In the genomic region with DNA sequence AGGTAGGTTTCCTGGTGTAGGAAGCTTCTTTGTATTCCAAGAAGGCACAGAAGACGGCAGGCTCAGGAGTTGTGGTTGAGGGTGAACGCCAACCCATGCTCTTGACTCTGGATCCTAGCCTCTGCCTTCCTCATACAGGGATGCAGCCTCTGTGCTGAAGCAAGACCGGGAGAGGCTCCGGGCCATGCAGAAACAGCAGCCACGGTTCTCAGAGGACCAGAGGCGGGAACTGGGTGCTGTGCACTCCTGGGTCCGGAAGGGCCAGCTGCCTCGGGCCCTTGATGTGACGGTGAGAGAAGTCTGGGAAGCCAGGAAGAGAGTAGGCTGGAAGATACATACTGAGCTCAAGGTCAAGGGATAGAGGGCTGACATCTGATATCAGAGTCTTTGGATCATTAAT, we compare ENCODE assay signal across 31 mouse cellular contexts. TPM values are rescaled to one million over a fixed set of nuclear protein-coding genes. Genes with fewer than 3 reads are reported as not detected.
DNase-seq lines count a peak whose midpoint lies in the region; ATAC-seq lines count a peak whose summit lies in the region.
"Had no signal": no experiment of that assay in that cellular context is flagged by ENCODE, and none has a peak within 500 bp of the region (broad histone marks: within the 10 kb centered on the region; RNA-seq: fewer than 3 reads in every experiment).

No protein-coding gene starts in this region.

- no peak overlapping the region for H3K4me3 ChIP-seq in heart, embryonic 11.5 days (ENCODE audit: low read depth, low read length)
- H3K4me3 ChIP-seq: embryonic facial prominence, embryonic 13.5 days; erythroblast, embryonic 14.5 days; heart, embryonic 12.5 days; heart, embryonic 15.5 days; hindbrain, embryonic 10.5 days; hindbrain, embryonic 13.5 days; intestine, embryonic 15.5 days had no signal

- DNase-seq in cerebellum, adult 11 months: peak; percentile 11
- no peak for DNase-seq in cerebellum, adult 18-20 months
- DNase-seq in heart, adult 11 months: peak; percentile 89
- peak; percentile 7 for DNase-seq in thymus, postnatal 4 days
- DNase-seq in thymus, postnatal 10 days (ENCODE audit: low spot score in 2 of 2): no peak
- DNase-seq in layer of hippocampus, postnatal 10 days (ENCODE audit: low spot score in 2 of 2): no peak
- DNase-seq: adrenal gland, postnatal 10 days; adrenal gland, postnatal 36 days; cerebellum, postnatal 10 days; cerebellum, postnatal 36 days; embryo, embryonic 11 days; forebrain, postnatal 0 days; gastrocnemius, postnatal 36 days; heart, postnatal 10 days had no signal

- WGBS in heart, embryonic 11.5 days (ENCODE audit: insufficient replicate concordance): 88% methylated on average over 9 of the region's 9 CpGs

- no peak overlapping the region for H3K9ac ChIP-seq in heart, embryonic 11.5 days (ENCODE audit: low read depth, low read length)
- H3K9ac ChIP-seq: embryonic facial prominence, embryonic 13.5 days; forebrain, postnatal 0 days; heart, embryonic 12.5 days; heart, embryonic 15.5 days; hindbrain, embryonic 13.5 days; intestine, embryonic 15.5 days had no signal

- H3K27me3 ChIP-seq in heart, embryonic 11.5 days (ENCODE audit: control insufficient read depth, insufficient read depth, low read length): 0 out of 2 replicates have a peak, but pooled peaks cover 2% of the 10 kb centered on the region
- H3K27me3 ChIP-seq: heart, embryonic 12.5 days; heart, embryonic 15.5 days; intestine, embryonic 15.5 days had no signal

- H3K4me1 ChIP-seq in heart, embryonic 11.5 days (ENCODE audit: control insufficient read depth, insufficient read depth, low read length): peaks cover 11% of the 10 kb centered on the region

- no peak overlapping the region for H3K27ac ChIP-seq in heart, embryonic 11.5 days (ENCODE audit: low read depth, low read length)
- H3K27ac ChIP-seq: embryonic facial prominence, embryonic 10.5 days; embryonic facial prominence, embryonic 13.5 days; heart, embryonic 15.5 days; hindbrain, embryonic 10.5 days; hindbrain, embryonic 13.5 days; intestine, embryonic 15.5 days had no signal

- H3K36me3 ChIP-seq in heart, embryonic 11.5 days (ENCODE audit: control insufficient read depth, insufficient read depth, low read length): peaks cover 33% of the 10 kb centered on the region

- H3K4me2 ChIP-seq in heart, embryonic 11.5 days: no peak overlapping the region
- H3K4me2 ChIP-seq: embryonic facial prominence, embryonic 13.5 days; heart, embryonic 12.5 days; heart, embryonic 15.5 days; hindbrain, embryonic 13.5 days; intestine, embryonic 15.5 days had no signal

- no peak for ATAC-seq in heart, embryonic 11.5 days (replicated peaks; ENCODE audit: insufficient number of reproducible peaks, low FRiP score, low TSS enrichment)
- ATAC-seq: CD4-positive, CD25-positive, alpha-beta regulatory T cell, adult 4 months; forebrain, embryonic 14.5 days; forebrain, postnatal 0 days; hindbrain, embryonic 16.5 days; intestine, embryonic 15.5 days had no signal

- H3K9me3 ChIP-seq in heart, embryonic 11.5 days (replicated peaks; ENCODE audit: control insufficient read depth, low read length): no peaks in the 10 kb centered on the region
- H3K9me3 ChIP-seq: embryonic facial prominence, embryonic 10.5 days; embryonic facial prominence, embryonic 13.5 days; heart, embryonic 12.5 days; heart, embryonic 15.5 days; hindbrain, embryonic 10.5 days; hindbrain, embryonic 13.5 days; intestine, embryonic 15.5 days had no signal

RNA-seq across cellular contexts. Expression of a gene that starts 12.0 kb away (rescaled TPM):
- 0.35 and 0.64 TPM in 2 replicates for polyA plus RNA-seq in heart, embryonic 11.5 days (2014; fragmentation: Nextera tagmentation; extraction: Ambion mirVana)
- total RNA-seq in layer of hippocampus, postnatal 10 days (2021): under 1 TPM; 0.54 to 0.96 TPM
- total RNA-seq: gastrocnemius, adult 8-10 months; gastrocnemius, postnatal 36 days; granulocyte monocyte progenitor cell, adult 5-6 weeks; heart, postnatal 36 days had no signal
- polyA plus RNA-seq: CD4-positive, CD25-positive, alpha-beta regulatory T cell, adult 4 months had no signal

RNA-seq across cellular contexts. Expression of a gene that starts 13.2 kb away (rescaled TPM):
- 6.2 and 6.3 TPM in 2 replicates for polyA plus RNA-seq in heart, embryonic 11.5 days (2014; fragmentation: Nextera tagmentation; extraction: Ambion mirVana)
- 10 to 100 TPM; 54.4 to 67.2 TPM for total RNA-seq in layer of hippocampus, postnatal 10 days (2021)

RNA-seq across cellular contexts. Expression of a gene that starts 14.2 kb away (rescaled TPM):
- polyA plus RNA-seq in heart, embryonic 11.5 days (2014; fragmentation: Nextera tagmentation; extraction: Ambion mirVana): 0.32 and 0.49 TPM in 2 replicates
- under 1 TPM; 0.59 to 0.89 TPM for total RNA-seq in layer of hippocampus, postnatal 10 days (2021)
- total RNA-seq: gastrocnemius, postnatal 36 days; granulocyte monocyte progenitor cell, adult 5-6 weeks had no signal
- polyA plus RNA-seq: CD4-positive, CD25-positive, alpha-beta regulatory T cell, adult 4 months; erythroblast, embryonic 14.5 days had no signal

RNA-seq across cellular contexts. Expression of a gene that starts 17.5 kb away (rescaled TPM):
- polyA plus RNA-seq in heart, embryonic 11.5 days (2014; fragmentation: Nextera tagmentation; extraction: Ambion mirVana): 0.37 and 0.39 TPM in 2 replicates
- total RNA-seq in layer of hippocampus, postnatal 10 days (2021): 1 to 10 TPM; 5.8 to 6.6 TPM
- total RNA-seq: gastrocnemius, postnatal 36 days; granulocyte monocyte progenitor cell, adult 5-6 weeks; heart, adult 8-10 months; heart, postnatal 10 days; heart, postnatal 36 days; MEL had no signal

RNA-seq across cellular contexts. Expression of a gene that starts 19.9 kb away (rescaled TPM):
- polyA plus RNA-seq in heart, embryonic 11.5 days (2014; fragmentation: Nextera tagmentation; extraction: Ambion mirVana): 89.7 and 94.7 TPM in 2 replicates
- total RNA-seq in layer of hippocampus, postnatal 10 days (2021): 1,000 to 10,000 TPM in 1 of 2 experiments, 100 to 1,000 TPM in 1; 909 to 1,029 TPM

Comparison
In these comparisons a context has a peak if more than half of its experiments do, and no peak if none do; other contexts are left out.
1. DNase-seq: peak in cerebellum, adult 11 months (single experiment), heart, adult 11 months (single experiment) and thymus, postnatal 4 days (single experiment); none in cerebellum, adult 18-20 months (0 of 2), thymus, postnatal 10 days (0 of 2) and layer of hippocampus, postnatal 10 days (0 of 2).